Mouse (Mus musculus) heart, postnatal 36 days (tissue): Measurements from ENCODE around the gene Fnip2. TPM values are rescaled to one million over a fixed set of nuclear protein-coding genes. Genes with fewer than 3 reads are reported as not detected.
"Not testable (repeated sequence)": the region's sequence is repeated elsewhere in the genome, so short reads cannot be mapped to it uniquely, and the experiment has no call there.

ENCODE experiments used
- DNase-seq, 2 experiments: peaks; one replicate each; pipeline ENCODE4 v3.0.0; 2021 to 2022
- intact Hi-C: fragments of 180-260 bp; cut with DNase I; formaldehyde crosslinking; loops from one replicate; pipeline ENCODE4 v1.15.1; 2025
- total RNA-seq, 2 experiments: library from RNA; stranded (reverse); gene quantifications; 2 replicates each; pipeline ENCODE4 v1.2.3; 2021

Gene Fnip2
- total RNA-seq, result 10 to 100 TPM; 13.8 to 20.3 TPM

DNA sequence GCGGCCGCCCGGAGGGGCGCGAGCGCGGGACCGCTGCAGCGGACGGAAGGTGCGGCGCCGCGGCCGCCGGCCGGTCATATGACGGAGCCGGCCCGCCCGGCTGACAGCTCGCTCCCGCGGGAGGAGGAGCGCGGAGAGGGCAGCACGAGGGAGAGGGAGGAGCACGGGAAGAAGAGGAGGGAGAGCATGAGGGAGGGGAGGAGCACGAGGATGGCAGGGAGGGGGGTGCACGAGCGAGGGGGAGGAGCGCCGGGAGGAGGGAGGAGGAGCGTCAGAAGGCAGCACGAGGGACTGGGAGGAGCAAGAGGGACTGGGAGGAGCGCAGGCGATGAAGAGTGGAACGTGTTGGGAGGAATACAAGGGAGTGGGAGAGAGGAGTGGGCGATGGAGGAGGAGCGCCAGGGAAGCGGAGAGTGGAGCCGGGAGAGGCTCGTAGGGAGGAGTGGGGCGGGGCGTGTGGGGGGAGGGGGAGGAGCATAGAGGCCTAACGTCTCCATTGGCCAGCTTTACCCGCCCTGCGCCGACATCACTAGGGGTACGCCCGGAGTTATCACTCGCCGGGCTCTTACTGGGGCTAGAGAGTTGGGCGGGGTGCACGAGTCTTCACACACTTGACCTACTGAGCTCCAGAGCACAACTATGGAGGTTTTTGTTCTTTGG lies at the start of gene Fnip2:
Gene Fnip2, minus strand, starts transcription at position 94 of the 660 bp plus-strand sequence.
- intact Hi-C loops, result loop anchor here (1.0 to 5.0 kb wide), 2 partner anchors 36 to 49 kb away; no protein-coding TSS in a partner anchor
- DNase-seq, result peak; percentile 81 to 92

GRCm38 (mm10) chr3:79609886-79610285 lies 42.3 kb upstream of the Fnip2 start:
- intact Hi-C loops, result no loop called here
- no peak for DNase-seq

DNA sequence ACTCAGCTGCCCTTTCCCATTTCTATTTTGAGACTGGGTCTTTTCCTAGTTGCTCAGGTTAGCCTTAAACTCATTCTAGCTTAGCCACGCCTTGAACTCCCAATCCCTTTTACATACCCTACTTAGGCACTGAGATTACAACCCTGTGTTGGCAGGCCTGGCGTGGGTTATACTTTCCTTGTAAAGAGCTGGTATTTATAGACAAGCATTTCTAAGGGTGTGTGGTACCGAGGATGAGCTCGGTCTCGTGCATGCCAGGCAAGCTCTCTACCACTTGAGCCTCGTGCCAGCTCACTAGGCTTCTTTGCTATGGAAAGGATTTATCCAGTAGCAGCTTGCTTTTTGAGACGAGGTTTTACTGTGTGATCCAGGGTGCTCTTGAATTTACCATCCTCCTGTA lies 27.9 kb upstream of the Fnip2 start:
- intact Hi-C loops, result no loop called here
- no peak for DNase-seq

DNA sequence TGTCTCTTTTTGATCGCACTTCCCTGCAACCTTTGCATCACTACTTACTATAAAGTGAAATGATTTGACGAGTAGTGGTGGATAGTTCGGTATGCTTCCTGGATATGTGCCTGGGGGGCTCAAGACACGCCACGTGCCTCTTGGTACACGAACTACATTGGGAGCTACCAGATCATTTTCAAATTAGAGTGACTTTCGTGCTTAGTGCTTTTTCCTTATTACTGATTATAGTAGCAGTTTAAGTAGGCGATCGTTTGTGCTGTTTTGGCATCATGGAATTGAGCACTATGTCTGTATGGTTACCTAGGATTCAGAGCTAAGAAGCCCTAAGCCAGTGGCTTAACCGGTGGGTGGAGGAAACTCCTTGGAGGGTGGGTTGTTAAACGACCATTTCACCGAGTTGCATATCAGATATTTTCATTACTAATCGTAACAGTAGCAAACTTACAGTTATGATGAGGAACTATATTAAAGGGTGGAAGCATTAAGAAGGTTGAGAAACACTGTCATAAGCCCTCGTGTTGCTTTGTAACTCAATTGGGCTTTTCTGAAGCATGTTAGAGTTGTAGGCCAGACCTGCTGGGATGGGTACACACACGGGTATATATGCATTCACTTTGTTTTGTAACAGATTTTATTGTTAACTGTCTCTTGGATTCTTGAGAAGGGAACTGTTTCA lies 24.3 kb upstream of the Fnip2 start:
- intact Hi-C loops, result no loop called here
- DNase-seq, result no peak

DNA sequence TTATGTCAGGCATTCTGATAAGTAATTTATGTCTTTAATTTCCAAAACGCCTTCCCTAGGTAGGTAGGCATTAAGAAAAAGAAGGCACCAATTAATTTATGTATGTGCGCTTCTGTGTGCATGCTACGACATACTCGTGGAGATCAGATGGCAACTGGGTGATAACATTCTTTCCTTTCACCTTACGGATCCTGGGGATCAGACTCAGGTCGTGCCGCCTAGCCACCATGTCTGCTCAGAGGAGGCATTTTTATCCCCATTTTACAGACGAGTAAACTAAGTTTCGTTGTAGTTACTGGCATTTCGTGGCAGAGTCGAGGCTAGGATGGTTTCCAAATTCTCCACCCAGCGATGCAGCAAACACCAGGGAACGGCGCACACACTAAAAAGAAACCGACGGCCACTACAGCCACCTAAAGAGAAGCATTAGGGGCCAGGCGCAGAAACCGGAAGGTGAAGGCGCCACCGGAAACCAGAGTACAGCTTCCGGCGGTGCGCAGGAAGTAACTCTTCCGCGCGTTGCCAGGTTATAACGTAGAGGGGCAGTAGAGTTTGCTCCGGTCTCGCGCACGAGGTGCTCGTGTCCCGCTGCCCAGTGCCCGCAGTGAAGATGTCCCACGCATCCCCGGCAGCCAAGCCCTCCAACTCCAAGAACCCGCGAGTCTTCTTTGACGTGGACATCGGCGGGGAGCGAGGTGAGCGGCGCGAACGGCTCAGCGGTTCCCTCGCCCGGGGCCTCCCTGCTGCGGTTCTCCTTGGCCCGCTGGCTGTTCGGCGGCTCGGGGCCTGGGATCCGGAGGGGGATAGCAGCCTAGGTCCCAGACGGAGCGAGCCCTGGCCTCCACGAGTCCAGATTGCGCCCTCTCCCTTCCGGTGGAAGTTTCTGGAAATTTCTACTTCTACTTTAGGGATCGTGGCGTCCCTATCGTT lies 23.5 kb upstream of the Fnip2 start, which contains the start of gene Ppid:
Gene Ppid, plus strand, starts transcription at position 480 of the 930 bp plus-strand sequence.
- intact Hi-C loops, result no loop called here

DNA sequence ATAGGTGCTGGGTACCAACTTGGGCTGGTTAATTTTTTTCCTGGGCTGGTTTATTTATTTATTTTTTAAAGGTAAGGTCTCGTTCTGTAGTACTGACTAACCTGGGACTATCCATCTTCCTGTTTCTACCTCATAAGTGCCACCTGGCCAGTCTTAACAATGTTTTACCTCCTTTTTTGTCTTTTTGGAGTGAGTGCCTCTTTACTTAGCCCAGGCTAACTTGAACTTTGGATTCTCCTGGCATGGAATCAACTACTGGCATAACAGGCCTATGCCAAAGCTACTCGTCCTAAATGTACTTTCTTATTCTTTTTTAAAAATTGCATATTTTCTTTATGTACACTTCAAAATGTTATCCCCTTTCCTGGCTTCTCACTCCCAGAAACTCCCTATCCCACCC lies 22.1 kb upstream of the Fnip2 start:
- no peak for DNase-seq
- intact Hi-C loops, result loop anchor here (5.0 kb wide), 3 partner anchors 72 to 302 kb away; partner anchors contain the start of gene Rapgef2

More for the DNA sequence above, 23.5 kb upstream of the Fnip2 start, which contains the start of gene Ppid:
- DNase-seq, result peak; percentile 76 to 79

DNA sequence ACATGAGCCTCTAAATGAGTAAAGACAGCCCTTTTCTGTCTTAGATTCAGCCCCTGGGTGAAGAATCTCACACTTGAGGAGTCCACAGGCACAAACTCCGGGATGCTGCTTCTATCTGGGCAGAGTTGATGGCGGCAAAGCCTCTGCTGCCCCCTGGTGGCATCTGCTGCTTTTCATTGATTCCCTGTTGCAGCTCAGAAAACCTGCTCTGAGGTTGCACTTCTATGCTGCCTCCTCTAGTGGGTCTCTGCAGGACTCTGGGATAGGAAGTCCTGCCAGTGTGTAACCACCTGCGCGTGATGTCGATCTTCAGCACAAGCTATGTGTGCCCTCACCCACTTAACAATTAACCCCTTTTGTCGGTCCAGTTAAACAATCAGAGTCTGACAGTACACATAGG lies 19.2 kb upstream of the Fnip2 start:
- peak; percentile 89 to 93 for DNase-seq
- intact Hi-C loops, result loop anchor here (1.0 to 5.0 kb wide), 6 partner anchors 70 to 628 kb away; partner anchors contain the start of gene Rapgef2

DNA sequence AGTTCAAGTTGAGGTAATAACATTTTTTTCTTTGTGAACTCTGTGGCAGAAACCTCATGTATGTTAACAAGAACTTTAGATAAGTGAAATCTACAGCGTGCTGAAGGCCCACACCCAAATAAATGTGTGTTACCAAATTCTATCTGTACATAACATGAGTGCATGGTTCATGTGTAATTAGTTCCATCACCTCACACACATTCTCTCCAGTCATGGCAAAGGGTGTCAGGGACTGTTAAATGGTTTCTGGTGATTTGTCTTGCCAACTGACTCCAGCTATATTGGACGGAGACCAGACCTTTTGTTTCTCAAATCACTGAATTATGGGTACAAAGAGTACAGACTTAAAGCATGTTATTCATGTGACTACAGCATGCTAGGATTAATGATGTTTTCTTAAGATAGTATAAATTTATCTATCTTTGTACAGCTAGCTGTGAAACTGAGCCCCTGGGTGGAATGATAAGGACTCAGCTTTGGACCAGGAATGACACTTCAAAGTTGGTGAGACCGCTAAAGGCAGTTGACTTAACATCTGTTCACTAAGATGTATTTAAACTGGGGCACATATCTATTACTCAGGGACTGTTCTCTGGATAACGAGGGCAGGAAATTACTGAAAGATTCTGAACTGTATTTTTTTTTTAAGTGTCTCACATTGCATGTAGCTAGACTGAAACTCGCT lies 12.4 kb upstream of the Fnip2 start:
- no peak for DNase-seq
- intact Hi-C loops, result no loop called here

GRCm38 (mm10) chr3:79578164-79578563 lies 10.6 kb upstream of the Fnip2 start:
- intact Hi-C loops, result no loop called here

DNA sequence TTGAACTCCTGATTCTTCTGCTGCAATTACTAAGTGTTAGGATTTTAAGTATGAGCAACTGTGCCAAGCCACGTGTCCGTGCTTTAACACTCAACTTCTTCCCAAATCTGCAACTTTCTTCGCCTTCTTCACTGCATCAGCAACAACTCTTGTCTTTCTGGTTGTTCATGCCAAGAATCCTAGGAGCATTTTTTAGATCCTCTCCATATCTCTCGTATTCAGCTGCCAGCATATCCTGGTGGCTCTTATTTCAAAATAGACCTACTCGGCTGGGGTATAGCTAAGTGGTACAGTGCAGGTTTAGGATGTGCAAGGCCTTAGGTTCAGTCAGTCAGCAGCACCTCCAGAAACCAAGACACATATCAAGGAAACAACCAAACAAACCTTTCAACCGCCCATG lies 10.0 kb upstream of the Fnip2 start:
- intact Hi-C loops, result no loop called here
- no peak for DNase-seq

More at GRCm38 (mm10) chr3:79578164-79578563, 10.6 kb upstream of the Fnip2 start:
- no peak for DNase-seq

DNA sequence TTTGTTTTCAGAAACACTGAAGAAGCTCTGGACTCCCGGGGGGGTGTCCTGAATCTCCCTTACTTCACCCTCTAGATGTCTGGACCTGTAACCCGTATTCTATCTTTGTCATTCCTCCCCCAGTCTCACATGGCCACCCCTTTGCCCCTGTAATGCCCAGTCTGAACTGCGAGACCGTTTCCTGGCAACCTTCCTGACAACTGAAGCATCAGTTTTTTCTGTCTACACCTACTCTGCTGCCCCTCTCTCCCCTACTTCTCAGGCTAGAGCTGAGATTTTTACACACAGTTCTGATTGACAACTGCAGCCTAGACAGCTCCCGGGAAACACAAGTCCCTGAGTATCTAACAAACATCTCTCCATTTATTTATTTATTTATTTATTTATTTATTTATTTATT lies 9.3 kb upstream of the Fnip2 start:
- intact Hi-C loops, result no loop called here
- no peak for DNase-seq

GRCm38 (mm10) chr3:79576468-79576816 lies 8.8 kb upstream of the Fnip2 start:
- intact Hi-C loops, result no loop called here
- no peak for DNase-seq

DNA sequence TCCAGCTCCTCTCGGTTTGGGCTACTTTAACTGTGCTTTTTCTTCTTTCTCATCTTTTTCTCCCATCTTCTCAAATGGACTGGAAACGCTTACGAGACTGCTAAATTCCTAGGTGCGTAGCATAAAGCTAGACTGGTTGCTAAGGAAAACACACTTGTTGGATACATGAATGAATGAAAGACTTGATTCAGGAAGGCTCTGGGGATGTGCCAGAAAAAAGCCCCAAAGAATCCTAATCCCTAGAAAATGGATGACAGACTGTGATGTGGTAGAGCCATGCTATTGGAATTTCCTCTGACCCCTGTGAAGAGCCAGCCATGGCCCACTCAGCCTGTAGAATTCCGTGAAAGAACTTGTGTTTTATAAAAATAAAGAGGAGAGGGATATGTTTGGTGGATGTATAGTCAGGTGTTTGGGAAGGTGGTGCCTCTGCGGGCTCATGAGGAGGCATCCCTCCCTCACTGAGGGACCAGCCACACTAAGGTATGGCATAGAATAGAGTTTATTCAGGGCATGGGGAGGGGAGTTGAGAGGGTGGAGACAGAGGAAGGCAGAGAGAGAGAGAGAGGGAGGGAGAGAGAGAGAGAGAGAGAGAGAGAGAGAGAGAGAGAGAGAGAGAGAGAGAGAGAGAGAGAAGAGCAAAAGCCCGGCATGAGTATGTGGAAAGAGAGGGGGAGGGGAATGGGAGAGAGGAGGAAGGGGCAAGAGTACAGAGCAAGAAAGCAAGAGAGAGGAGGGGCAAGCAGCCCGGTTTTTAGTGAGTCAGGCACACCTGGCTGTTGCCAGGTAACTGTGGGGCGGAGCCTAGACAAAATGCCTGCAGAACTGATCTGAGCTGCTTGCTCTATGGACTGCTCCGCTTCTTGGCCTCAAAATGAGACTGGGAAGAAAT lies 8.2 kb upstream of the Fnip2 start:
- intact Hi-C loops, result no loop called here
- no peak for DNase-seq

DNA sequence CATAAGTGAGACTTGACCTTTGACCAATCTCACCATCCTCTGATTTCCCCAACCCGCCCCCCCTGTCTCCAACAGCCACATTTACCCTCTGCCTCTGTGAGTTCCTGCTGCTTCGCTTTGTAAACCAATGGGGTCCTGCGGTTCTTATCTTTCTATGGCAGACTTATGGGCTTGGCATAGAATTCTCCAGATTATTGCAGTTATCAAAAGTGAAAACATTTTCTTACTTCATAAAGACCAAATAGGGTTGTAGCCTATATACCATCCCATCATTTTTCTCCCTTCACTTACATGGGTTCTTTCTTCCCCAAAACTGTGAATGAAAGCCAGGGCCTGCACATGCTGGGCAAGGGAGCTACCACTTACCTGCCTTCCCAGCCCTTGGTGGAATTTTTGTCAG lies 6.7 kb upstream of the Fnip2 start:
- intact Hi-C loops, result no loop called here
- no peak for DNase-seq

- DNase-seq, intact Hi-C loops: not testable (repeated sequence)
These were observed 5.8 kb upstream of the Fnip2 start for GRCm38 (mm10) chr3:79573376-79573775.

GRCm38 (mm10) chr3:79572399-79572798 lies 4.8 kb upstream of the Fnip2 start:
- no peak for DNase-seq
- intact Hi-C loops, result no loop called here

GRCm38 (mm10) chr3:79569351-79569681 lies 1.7 kb upstream of the Fnip2 start:
- intact Hi-C loops, result loop anchor here (5.0 kb wide), 1 partner anchor 37 kb away; no protein-coding TSS in a partner anchor
- DNase-seq, result no peak

GRCm38 (mm10) chr3:79568629-79569350 lies 1.2 kb upstream of the Fnip2 start:
- DNase-seq, result no peak
- intact Hi-C loops, result loop anchor here (5.0 kb wide), 1 partner anchor 36 kb away; no protein-coding TSS in a partner anchor
